Mouse (Mus musculus): ENCODE measurements at regions not wholly inside any gene's neighbourhood (a gene's known extent, or its start where the extent isn't known, plus 50 kb on each side); places are given as distances from the start of the nearest gene placed in this dataset.
A peak's percentile ranks its signal among the peaks of the same experiment; 100 is the strongest.

GRCm38 (mm10) chr10:16580200-16580599 is 1142.8 kb upstream of the Cited2 start:
- H3K4me1 ChIP-seq: no peaks in the 10 kb centered on the region; the same call in 1 of the 2 replicates
- H3K27me3 ChIP-seq (replicated peaks): no peaks in the 10 kb centered on the region
- H3K9me3 ChIP-seq: no peaks in the 10 kb centered on the region
- no peak overlapping the region for H3K4me3 ChIP-seq (replicated peaks)
- TF ChIP-seq GATA1 (IDR thresholded peaks at IDR 0.05; ENCODE audit: borderline replicate concordance, low read length) (no peak), FLI1 (IDR thresholded peaks at IDR 0.05; ENCODE audit: low read length) (no peak)
- peaks cover 4% of the 10 kb centered on the region for H3K36me3 ChIP-seq (replicated peaks; ENCODE audit: low read length)

GRCm38 (mm10) chr10:16588833-16589232 is 1134.2 kb upstream of the Cited2 start:
- H3K4me1 ChIP-seq: peaks cover 12% of the 10 kb centered on the region
- TF ChIP-seq GATA1 (IDR thresholded peaks at IDR 0.05; ENCODE audit: borderline replicate concordance, low read length) (no peak), FLI1 (IDR thresholded peaks at IDR 0.05; ENCODE audit: low read length) (no peak)
- no peak overlapping the region for H3K4me3 ChIP-seq (replicated peaks)

GRCm38 (mm10) chr10:16589399-16589798 is 1133.6 kb upstream of the Cited2 start:
- Histone ChIP-seq H3K4me1 (peaks cover 12% of the 10 kb centered on the region), H3K4me3 (replicated peaks) (no peak overlapping the region), H3K27me3 (replicated peaks) (no peaks in the 10 kb centered on the region), H3K36me3 (replicated peaks; ENCODE audit: low read length) (no peaks in the 10 kb centered on the region), H3K9me3 (no peaks in the 10 kb centered on the region)
- TF ChIP-seq GATA1 (IDR thresholded peaks at IDR 0.05; ENCODE audit: borderline replicate concordance, low read length): no peak
- TF ChIP-seq FLI1 (IDR thresholded peaks at IDR 0.05; ENCODE audit: low read length): no peak

More at GRCm38 (mm10) chr10:16588833-16589232, 1134.2 kb upstream of the Cited2 start:
- Histone ChIP-seq H3K9me3 (no peaks in the 10 kb centered on the region), H3K27me3 (replicated peaks) (no peaks in the 10 kb centered on the region), H3K36me3 (replicated peaks; ENCODE audit: low read length) (no peaks in the 10 kb centered on the region)

- TF ChIP-seq GATA1 (IDR thresholded peaks at IDR 0.05; ENCODE audit: borderline replicate concordance, low read length): no peak
- TF ChIP-seq FLI1 (IDR thresholded peaks at IDR 0.05; ENCODE audit: low read length): no peak
- Histone ChIP-seq H3K9me3 (no peaks in the 10 kb centered on the region), H3K4me1 (peaks cover 12% of the 10 kb centered on the region), H3K4me3 (replicated peaks) (no peak overlapping the region), H3K27me3 (replicated peaks) (no peaks in the 10 kb centered on the region), H3K36me3 (replicated peaks; ENCODE audit: low read length) (no peaks in the 10 kb centered on the region)
These were observed 1130.1 kb upstream of the Cited2 start for GRCm38 (mm10) chr10:16592870-16593269.

- Histone ChIP-seq H3K4me1 (peaks cover 12% of the 10 kb centered on the region), H3K36me3 (replicated peaks; ENCODE audit: low read length) (no peaks in the 10 kb centered on the region), H3K9me3 (no peaks in the 10 kb centered on the region), H3K27me3 (replicated peaks) (no peaks in the 10 kb centered on the region), H3K4me3 (replicated peaks) (no peak overlapping the region)
- TF ChIP-seq GATA1 (IDR thresholded peaks at IDR 0.05; ENCODE audit: borderline replicate concordance, low read length): no peak
- no peak for TF ChIP-seq FLI1 (IDR thresholded peaks at IDR 0.05; ENCODE audit: low read length)
These were observed 1123.0 kb upstream of the Cited2 start for GRCm38 (mm10) chr10:16600041-16600440.

GRCm38 (mm10) chr10:16600551-16601224 is 1122.3 kb upstream of the Cited2 start:
- Histone ChIP-seq H3K27me3 (replicated peaks) (no peaks in the 10 kb centered on the region), H3K36me3 (replicated peaks; ENCODE audit: low read length) (no peaks in the 10 kb centered on the region), H3K9me3 (no peaks in the 10 kb centered on the region), H3K4me1 (peaks cover 12% of the 10 kb centered on the region), H3K4me3 (replicated peaks) (peak overlapping the region; percentile 56)
- TF ChIP-seq FLI1 (IDR thresholded peaks at IDR 0.05; ENCODE audit: low read length): no peak
- peak; percentile 16; the same call in 1 of the 3 replicates for TF ChIP-seq GATA1 (IDR thresholded peaks at IDR 0.05; ENCODE audit: borderline replicate concordance, low read length)

- no peaks in the 10 kb centered on the region for H3K36me3 ChIP-seq (replicated peaks; ENCODE audit: low read length)
- H3K27me3 ChIP-seq (replicated peaks): no peaks in the 10 kb centered on the region
- H3K4me1 ChIP-seq: peaks cover 12% of the 10 kb centered on the region
- TF ChIP-seq GATA1 (IDR thresholded peaks at IDR 0.05; ENCODE audit: borderline replicate concordance, low read length) (no peak), FLI1 (IDR thresholded peaks at IDR 0.05; ENCODE audit: low read length) (no peak)
- peak overlapping the region; percentile 56 for H3K4me3 ChIP-seq (replicated peaks)
- no peaks in the 10 kb centered on the region for H3K9me3 ChIP-seq
These were observed 1121.8 kb upstream of the Cited2 start for GRCm38 (mm10) chr10:16601225-16601595.

GRCm38 (mm10) chr10:16608339-16608738 is 1114.7 kb upstream of the Cited2 start:
- H3K4me1 ChIP-seq: no peaks in the 10 kb centered on the region
- TF ChIP-seq GATA1 (IDR thresholded peaks at IDR 0.05; ENCODE audit: borderline replicate concordance, low read length): no peak
- H3K9me3 ChIP-seq: no peaks in the 10 kb centered on the region
- no peak overlapping the region for H3K4me3 ChIP-seq (replicated peaks)
- H3K36me3 ChIP-seq (replicated peaks; ENCODE audit: low read length): no peaks in the 10 kb centered on the region
- no peaks in the 10 kb centered on the region for H3K27me3 ChIP-seq (replicated peaks)

GRCm38 (mm10) chr10:16618752-16619151 is 1104.3 kb upstream of the Cited2 start:
- Histone ChIP-seq H3K4me3 (replicated peaks) (no peak overlapping the region), H3K27me3 (replicated peaks) (no peaks in the 10 kb centered on the region), H3K9me3 (peaks cover 7% of the 10 kb centered on the region; the same call in 1 of the 2 replicates), H3K36me3 (replicated peaks; ENCODE audit: low read length) (peaks cover 6% of the 10 kb centered on the region), H3K4me1 (no peaks in the 10 kb centered on the region)
- TF ChIP-seq FLI1 (IDR thresholded peaks at IDR 0.05; ENCODE audit: low read length): no peak
- no peak for TF ChIP-seq GATA1 (IDR thresholded peaks at IDR 0.05; ENCODE audit: borderline replicate concordance, low read length)

- TF ChIP-seq GATA1 (IDR thresholded peaks at IDR 0.05; ENCODE audit: borderline replicate concordance, low read length): no peak
- no peak for TF ChIP-seq FLI1 (IDR thresholded peaks at IDR 0.05; ENCODE audit: low read length)
- no peak overlapping the region for H3K4me3 ChIP-seq (replicated peaks)
- H3K9me3 ChIP-seq: peaks cover 7% of the 10 kb centered on the region; the same call in 1 of the 2 replicates
- H3K27me3 ChIP-seq (replicated peaks): no peaks in the 10 kb centered on the region
- peaks cover 6% of the 10 kb centered on the region for H3K36me3 ChIP-seq (replicated peaks; ENCODE audit: low read length)
- no peaks in the 10 kb centered on the region for H3K4me1 ChIP-seq
These were observed 1103.4 kb upstream of the Cited2 start for GRCm38 (mm10) chr10:16619584-16619983.

Data from megakaryocyte, embryonic 14.5 days (primary cell).